Mouse (Mus musculus): ENCODE data around the gene Macrod2.

Macrod2 gene

GRCm38 (mm10) chr2:141522081-141522480 is 1127.0 kb downstream of the Macrod2 start:
- DNase-seq = no peak

DNA sequence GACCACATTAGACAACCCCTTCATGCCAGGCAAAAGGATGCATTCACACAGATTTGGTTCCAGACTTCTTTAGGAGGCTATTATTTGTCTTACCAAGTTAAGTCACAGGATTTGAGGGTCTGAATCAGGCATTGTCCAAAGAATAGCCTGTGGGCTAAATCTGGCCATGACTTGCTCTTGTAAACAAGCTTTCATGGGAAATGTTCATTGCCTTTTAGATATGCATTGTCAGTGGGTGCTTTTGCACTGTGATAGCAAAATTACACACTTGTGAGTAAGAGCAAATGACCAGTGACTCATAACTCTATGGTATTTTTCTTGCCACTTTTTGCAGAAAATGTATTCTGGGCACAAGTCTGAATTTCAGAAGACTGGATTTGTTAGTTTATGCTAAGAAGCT is 1150.8 kb downstream of the Macrod2 start:
- no peak for DNase-seq

DNA sequence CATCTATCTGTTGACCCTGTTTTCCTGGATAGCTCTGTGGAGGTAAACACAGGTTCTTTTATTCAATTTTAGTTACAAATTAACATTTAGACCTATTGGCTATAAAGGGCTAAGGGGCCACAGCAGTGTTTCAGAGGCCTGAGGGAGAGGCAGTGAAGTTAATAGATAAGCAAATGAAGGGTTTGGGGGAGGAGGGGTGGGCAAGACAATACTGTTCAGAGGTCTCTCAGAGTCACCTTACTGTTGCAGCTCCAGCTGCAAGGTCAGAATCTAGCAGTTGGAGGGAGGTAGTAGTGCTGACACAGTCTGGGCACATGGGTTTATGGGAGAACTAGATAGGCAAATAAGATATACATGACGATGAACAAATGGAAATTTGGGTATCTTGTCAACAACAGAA is 1156.6 kb downstream of the Macrod2 start:
- DNase-seq = no peak

- no peak for DNase-seq
These were observed 1161.6 kb downstream of the Macrod2 start for GRCm38 (mm10) chr2:141556747-141557146.

DNA sequence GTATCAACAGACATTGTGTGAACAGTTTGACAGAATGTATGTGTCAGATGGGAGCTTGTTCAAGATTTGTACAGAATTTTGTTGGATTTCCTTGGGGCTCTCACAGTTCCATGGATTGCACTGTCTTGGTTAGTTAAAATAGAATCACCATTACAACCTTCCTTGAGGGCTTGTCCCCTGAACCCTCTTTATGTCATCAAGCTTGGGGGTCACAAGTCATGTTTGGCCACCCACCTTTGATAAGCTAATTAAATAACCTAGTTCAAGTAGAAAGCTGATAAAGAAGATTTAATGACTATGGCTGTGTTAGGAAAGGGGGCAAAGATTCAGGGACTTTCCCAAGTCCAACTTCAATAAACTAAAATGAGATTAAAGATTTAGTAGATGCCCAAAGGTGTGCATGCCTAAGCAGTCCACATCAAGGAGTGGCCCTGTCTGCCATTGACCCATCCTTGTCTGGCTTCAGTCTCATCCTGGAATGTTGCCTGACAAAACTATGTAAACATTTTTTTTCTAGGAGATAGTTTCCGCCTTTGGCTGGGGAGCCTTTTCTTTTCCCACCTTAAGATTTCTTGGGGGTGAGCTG is 1163.2 kb downstream of the Macrod2 start:
- no peak for DNase-seq

GRCm38 (mm10) chr2:141565986-141566385 is 1170.9 kb downstream of the Macrod2 start:
- no peak for DNase-seq

GRCm38 (mm10) chr2:141571360-141571759 is 1176.3 kb downstream of the Macrod2 start:
- DNase-seq = no peak

- DNase-seq = no peak
These were observed 1183.1 kb downstream of the Macrod2 start for GRCm38 (mm10) chr2:141578206-141578605.

DNA sequence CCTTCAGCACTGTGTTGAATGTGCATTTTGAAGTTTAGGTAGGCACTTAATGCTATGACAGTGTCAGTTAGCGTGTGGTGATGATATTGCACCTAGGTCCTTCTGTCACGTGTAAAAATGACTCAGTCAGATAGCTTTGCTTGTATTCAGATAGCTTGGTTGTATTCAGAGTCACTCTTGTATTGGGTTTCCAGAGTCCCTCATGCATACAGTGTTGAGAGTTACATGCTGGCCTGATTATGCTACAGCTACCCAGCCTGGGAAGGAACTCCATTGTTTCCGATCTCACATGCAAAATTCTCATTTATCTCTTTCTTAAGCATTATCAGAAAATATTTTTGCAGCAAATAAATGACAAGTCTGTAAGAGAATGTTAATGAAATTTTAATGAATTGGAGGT is 1187.3 kb downstream of the Macrod2 start:
- no peak for DNase-seq

DNA sequence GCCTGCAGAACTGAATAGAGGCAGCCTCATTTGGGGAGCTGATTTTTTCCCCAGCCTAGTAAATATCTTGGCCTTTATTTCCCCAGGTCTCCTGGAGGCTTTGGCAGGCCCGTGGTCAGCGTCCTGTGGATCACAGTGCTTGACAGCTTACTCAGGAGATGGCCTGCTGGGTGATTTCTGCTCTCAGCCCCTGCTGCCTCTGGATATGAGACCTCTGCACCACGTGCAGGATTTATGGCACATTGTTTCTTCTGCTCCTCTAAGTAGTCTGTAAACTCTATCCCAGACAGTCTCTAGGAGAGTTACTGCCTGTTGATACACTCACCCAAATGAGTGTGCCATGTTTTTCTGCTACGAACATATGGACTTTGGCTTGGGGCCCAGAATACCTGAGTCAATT is 1187.8 kb downstream of the Macrod2 start:
- no peak for DNase-seq

DNA sequence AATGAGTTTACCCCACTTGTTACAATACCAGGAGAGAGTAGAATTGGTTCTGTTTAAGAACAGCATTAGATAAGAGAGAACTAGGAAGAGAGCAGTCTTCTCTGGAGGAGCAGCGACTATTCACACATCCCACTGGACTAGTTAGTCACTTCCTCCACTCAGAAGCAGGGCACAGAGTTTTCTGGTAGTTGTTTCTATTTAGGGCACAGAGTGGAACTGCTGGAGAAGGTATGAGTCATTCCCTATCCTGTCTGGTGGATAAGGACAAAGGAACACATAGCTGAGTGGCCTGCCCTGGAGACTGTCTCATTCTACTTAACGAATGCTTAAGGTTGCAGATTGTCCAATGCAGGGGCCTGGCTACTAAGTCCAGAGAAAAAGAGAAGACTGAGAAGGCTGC is 1192.2 kb downstream of the Macrod2 start:
- DNase-seq = no peak

- DNase-seq = no peak
These were observed 1196.2 kb downstream of the Macrod2 start for GRCm38 (mm10) chr2:141591326-141591725.

GRCm38 (mm10) chr2:141594811-141595210 is 1199.7 kb downstream of the Macrod2 start:
- no peak for DNase-seq

DNA sequence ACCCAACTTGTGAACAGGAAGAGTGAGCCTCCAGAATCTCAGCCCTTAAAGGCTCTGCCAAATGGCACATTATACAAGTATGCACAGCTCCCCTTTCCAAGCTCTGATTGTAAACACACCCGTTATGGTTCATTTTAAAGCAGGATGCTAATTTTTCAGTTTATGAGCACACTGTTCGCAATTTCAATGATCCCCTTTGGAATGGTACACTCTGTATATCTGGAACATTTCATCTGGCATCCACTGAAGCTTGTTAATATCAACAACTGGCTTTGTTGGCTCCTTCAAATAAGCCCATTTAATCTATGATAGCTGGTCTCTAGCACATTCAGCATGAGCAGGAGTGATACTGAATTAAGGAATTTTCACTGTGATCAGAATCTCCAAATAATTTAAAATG is 1222.6 kb downstream of the Macrod2 start:
- no peak for DNase-seq

DNA sequence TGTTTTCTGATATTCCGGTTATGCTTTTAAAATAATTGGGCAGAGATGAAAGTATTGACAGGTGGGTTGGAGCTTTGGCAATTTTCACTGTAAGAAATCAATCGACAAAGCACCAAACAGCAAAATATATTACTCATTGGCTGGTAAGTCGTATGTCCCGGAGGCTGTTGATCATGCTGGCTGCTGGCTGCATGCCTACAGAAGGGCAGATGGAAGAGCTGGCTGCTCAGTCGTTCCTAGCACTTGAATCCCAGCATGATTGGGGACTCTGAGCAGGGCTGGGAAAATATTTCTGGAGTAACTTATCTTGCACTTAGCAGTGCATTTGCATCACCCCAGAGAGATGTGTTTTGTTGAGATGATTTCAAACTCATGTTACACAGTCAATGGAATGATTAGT is 1223.1 kb downstream of the Macrod2 start:
- no peak for DNase-seq

DNA sequence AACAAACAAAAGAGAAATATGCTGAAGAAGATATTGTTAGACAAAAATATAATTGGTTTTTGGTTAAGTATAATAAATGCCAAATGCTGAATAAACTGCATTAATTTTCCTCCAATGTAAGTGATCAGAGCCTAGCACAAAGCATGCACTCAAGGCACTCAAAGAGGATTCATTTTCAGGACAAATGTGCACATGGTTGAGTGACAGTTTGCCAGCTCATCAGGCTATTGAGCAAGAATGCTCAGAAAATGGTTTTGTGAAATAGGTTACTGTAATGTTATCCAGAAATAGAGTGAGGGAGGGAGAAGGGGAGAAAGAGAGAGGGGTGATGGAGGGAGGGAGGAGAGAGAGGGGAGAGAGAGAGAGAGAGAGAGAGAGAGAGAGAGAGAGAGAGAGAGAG is 1268.9 kb downstream of the Macrod2 start:
- DNase-seq = no peak

- no peak for DNase-seq
These were observed 1277.7 kb downstream of the Macrod2 start for GRCm38 (mm10) chr2:141672814-141673213.

DNA sequence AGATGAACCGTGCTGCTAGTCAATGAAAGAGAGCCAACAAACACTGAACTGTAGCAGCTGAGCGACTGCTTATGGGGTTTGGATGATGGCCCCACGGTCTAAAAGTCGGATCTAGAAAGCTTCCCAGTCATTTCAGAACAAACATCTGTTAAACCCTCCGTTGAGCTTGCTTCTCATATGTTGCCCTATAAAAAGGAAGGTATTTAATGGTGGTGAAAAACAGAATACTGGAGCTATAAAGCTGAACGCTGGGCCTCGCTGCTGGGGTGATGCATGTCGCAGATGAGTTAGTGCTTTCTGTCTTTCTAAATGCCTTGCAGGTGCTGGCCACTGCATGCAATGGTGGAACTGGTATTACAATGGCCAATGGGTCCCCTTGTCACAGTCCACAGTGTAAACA is 1278.3 kb downstream of the Macrod2 start:
- DNase-seq = no peak

GRCm38 (mm10) chr2:141697541-141697940 is 1302.4 kb downstream of the Macrod2 start:
- no peak for DNase-seq

DNA sequence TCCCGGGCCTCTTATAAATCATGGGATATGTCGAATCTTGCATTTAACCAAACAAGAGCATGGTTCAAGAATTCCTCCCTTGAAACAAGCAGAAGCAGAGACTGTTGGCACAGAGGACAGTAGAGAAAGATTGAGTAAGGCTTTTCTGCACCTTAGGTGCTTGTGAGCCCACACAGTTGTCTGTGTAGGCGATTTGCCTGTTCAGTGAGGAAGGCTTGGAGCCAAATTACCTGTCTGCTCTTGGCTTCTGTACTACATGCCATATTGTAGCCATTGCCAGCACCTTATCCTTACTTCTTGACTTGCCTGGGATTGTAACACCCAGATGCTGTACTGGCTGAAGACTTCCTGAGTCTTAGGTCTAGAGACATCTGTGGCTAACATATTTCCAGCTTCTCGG is 1303.2 kb downstream of the Macrod2 start:
- DNase-seq = no peak

DNA sequence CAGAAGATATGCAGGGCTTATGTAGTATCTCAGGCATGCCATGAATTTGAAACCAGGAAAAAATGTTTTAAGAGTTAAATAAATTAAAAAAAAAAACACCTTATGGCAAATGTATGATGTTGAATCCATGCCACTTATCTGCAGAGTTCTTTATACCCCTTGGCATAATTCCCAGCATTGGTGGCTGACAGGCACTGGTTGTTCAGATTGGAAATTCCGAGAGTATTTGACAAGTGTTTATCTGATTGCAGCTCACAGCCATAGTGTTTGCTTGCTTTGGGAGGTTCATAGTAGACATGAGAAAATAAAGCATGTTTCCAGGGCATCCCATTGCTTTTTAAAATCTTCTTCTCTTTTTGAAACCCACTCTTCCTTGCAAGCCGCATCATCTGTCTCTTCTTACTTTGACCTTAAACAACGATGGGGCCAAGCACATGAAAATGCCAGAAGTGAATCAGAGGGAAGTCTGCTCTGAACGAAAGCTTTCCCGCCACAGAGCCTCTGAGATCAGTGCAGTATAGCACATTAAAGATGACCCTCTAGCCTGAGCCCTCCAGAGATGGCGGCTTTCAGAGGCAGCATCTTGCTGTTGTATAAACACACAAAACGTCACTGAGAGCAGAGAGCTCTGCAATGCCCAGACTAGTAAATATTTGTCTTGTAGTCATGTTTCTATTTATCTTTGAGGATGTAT is 1305.8 kb downstream of the Macrod2 start:
- no peak for DNase-seq

GRCm38 (mm10) chr2:141711785-141712184 is 1316.7 kb downstream of the Macrod2 start:
- no peak for DNase-seq

DNA sequence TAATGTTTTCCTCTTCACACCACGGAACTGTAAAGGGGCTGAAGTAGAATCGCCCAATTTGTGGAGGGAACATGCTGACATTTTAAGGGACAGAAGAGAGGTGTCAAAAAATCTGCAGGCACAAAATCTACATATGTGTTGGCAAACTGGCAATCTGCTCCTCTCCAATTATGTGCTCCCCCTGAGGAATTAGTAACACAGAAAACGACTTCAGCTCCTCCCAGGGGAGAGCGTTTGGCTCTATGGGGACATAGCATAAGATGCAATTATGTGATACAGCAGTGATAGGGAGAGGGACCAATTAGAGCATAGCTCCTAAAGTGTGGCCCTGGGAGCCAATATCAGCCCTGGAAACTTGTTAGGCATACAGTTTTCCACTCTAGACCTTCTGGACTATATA is 1317.2 kb downstream of the Macrod2 start:
- DNase-seq = no peak

- no peak for DNase-seq
These were observed 1320.0 kb downstream of the Macrod2 start for GRCm38 (mm10) chr2:141715061-141715460.

GRCm38 (mm10) chr2:141722531-141722930 is 1327.4 kb downstream of the Macrod2 start:
- DNase-seq = no peak
